ENCODE assay signal across 13 mouse cellular contexts in the genomic region with DNA sequence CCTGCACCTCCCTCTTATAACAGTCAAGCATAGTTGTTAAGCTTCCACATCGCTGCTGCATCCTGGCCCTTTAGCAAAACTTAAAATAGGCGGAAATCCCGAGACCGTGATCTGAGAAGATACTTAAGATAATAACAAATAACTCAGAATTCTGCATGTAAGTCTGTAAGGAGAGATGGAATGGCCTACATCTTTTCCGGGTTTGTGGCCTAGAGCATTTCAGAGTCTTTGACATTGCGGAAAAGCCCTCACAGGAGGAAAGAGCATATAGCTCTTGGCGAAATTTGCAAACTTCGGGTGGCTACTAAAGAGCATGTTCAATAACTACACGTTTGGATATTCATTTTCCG. TPM values are rescaled to one million over a fixed set of nuclear protein-coding genes. Genes with fewer than 3 reads are reported as not detected.
DNase-seq lines count a peak whose midpoint lies in the region; ATAC-seq lines count a peak whose summit lies in the region.
"Had no signal": no experiment of that assay in that cellular context is flagged by ENCODE, and none has a peak within 500 bp of the region (broad histone marks: within the 10 kb centered on the region; RNA-seq: fewer than 3 reads in every experiment).

No protein-coding gene starts in this region.

- WGBS in lung, embryonic 15.5 days = 3% methylated on average over 10 of the region's 10 CpGs
- WGBS in hindbrain, embryonic 14.5 days = 4% methylated on average over 10 of the region's 10 CpGs
- WGBS in neural tube, embryonic 15.5 days = 3% methylated on average over 10 of the region's 10 CpGs

- no peaks in the 10 kb centered on the region for H3K9me3 ChIP-seq in lung, embryonic 15.5 days
- H3K9me3 ChIP-seq in hindbrain, embryonic 14.5 days (ENCODE audit: control insufficient read depth, low read length) = no peaks in the 10 kb centered on the region
- H3K9me3 ChIP-seq in neural tube, embryonic 15.5 days (replicated peaks) = no peaks in the 10 kb centered on the region
- H3K9me3 ChIP-seq: liver, embryonic 13.5 days had no signal

- H3K4me2 ChIP-seq in lung, embryonic 15.5 days = peak overlapping the region; percentile 31; the same call in 1 of the 2 replicates
- 0 out of 2 replicates have a peak overlapping the region, but pooled peaks have one; percentile 41 for H3K4me2 ChIP-seq in hindbrain, embryonic 14.5 days (replicated peaks)
- H3K4me2 ChIP-seq in neural tube, embryonic 15.5 days = peak overlapping the region; percentile 47; the same call in 1 of the 2 replicates
- H3K4me2 ChIP-seq: liver, embryonic 13.5 days had no signal

- H3K4me3 ChIP-seq in lung, embryonic 15.5 days = no peak overlapping the region
- H3K4me3 ChIP-seq in hindbrain, embryonic 14.5 days (replicated peaks; ENCODE audit: low read length) = no peak overlapping the region
- no peak overlapping the region for H3K4me3 ChIP-seq in neural tube, embryonic 15.5 days (replicated peaks)
- H3K4me3 ChIP-seq: liver, embryonic 13.5 days had no signal

- DNase-seq in embryo, embryonic 11 days = peak; percentile 30
- DNase-seq in embryo, embryonic 10.5 days (ENCODE audit: low spot score) = no peak
- DNase-seq in lung, postnatal 4 days = no peak
- DNase-seq in hindbrain, embryonic 14.5 days (ENCODE audit: low spot score) = no peak
- DNase-seq in left cerebral cortex, adult 9 months (ENCODE audit: low spot score in 2 of 2) = no peak
- no peak for DNase-seq in left cerebral cortex, postnatal 36 days (ENCODE audit: low spot score in 2 of 2)
- DNase-seq: cerebellum, adult 11 months; heart, postnatal 36 days; liver, embryonic 13.5 days had no signal

- peaks cover 72% of the 10 kb centered on the region for H3K27me3 ChIP-seq in lung, embryonic 15.5 days
- H3K27me3 ChIP-seq in hindbrain, embryonic 14.5 days (ENCODE audit: control insufficient read depth, insufficient read depth, low read length) = peaks cover 85% of the 10 kb centered on the region
- H3K27me3 ChIP-seq in neural tube, embryonic 15.5 days (replicated peaks) = peaks cover 68% of the 10 kb centered on the region

- H3K36me3 ChIP-seq in lung, embryonic 15.5 days = no peaks in the 10 kb centered on the region
- no peaks in the 10 kb centered on the region for H3K36me3 ChIP-seq in hindbrain, embryonic 14.5 days (replicated peaks; ENCODE audit: control insufficient read depth, insufficient read depth)
- no peaks in the 10 kb centered on the region for H3K36me3 ChIP-seq in neural tube, embryonic 15.5 days
- H3K36me3 ChIP-seq: liver, embryonic 13.5 days had no signal

- H3K9ac ChIP-seq in lung, embryonic 15.5 days = no peak overlapping the region
- H3K9ac ChIP-seq in hindbrain, embryonic 14.5 days = no peak overlapping the region
- no peak overlapping the region for H3K9ac ChIP-seq in neural tube, embryonic 15.5 days (replicated peaks)
- H3K9ac ChIP-seq: liver, embryonic 13.5 days had no signal

- intact Hi-C loops in left cerebral cortex, postnatal 36 days (cut with DNase I) = loop anchor here (2.0 to 5.0 kb wide), 3 partner anchors 13 to 720 kb away; no protein-coding TSS in a partner anchor

- H3K4me1 ChIP-seq in lung, embryonic 15.5 days = peaks cover 10% of the 10 kb centered on the region; the same call in 1 of the 2 replicates
- no peaks in the 10 kb centered on the region for H3K4me1 ChIP-seq in hindbrain, embryonic 14.5 days (replicated peaks; ENCODE audit: control insufficient read depth, insufficient read depth, low read length)
- peaks cover 4% of the 10 kb centered on the region; the same call in 1 of the 2 replicates for H3K4me1 ChIP-seq in neural tube, embryonic 15.5 days
- H3K4me1 ChIP-seq: liver, embryonic 13.5 days had no signal

- no peak overlapping the region for H3K27ac ChIP-seq in lung, embryonic 15.5 days
- H3K27ac ChIP-seq in hindbrain, embryonic 14.5 days = no peak overlapping the region
- no peak overlapping the region for H3K27ac ChIP-seq in neural tube, embryonic 15.5 days (replicated peaks)
- H3K27ac ChIP-seq: liver, embryonic 13.5 days had no signal

- ATAC-seq in lung, embryonic 15.5 days (ENCODE audit: borderline replicate concordance, extremely low read depth, low FRiP score, low TSS enrichment) = no peak
- ATAC-seq in hindbrain, embryonic 14.5 days (ENCODE audit: low FRiP score) = no peak
- no peak for ATAC-seq in neural tube, embryonic 15.5 days (ENCODE audit: low FRiP score)

RNA-seq across cellular contexts. Expression of a gene that starts 7.0 kb away (rescaled TPM):
- polyA plus RNA-seq in lung, embryonic 15.5 days (2015; fragmentation: Nextera tagmentation; extraction: Ambion mirVana) = not detected in 2 replicates
- not detected in 2 replicates for polyA plus RNA-seq in hindbrain, embryonic 14.5 days (2014; fragmentation: Nextera tagmentation; extraction: Ambion mirVana)
- polyA plus RNA-seq in neural tube, embryonic 15.5 days (2015; fragmentation: Nextera tagmentation; extraction: Ambion mirVana) = not detected in 2 replicates
- total RNA-seq in left cerebral cortex, postnatal 36 days (2021) = 10 to 100 TPM in 1 of 2 experiments, 1 to 10 TPM in 1; 4.7 to 11.3 TPM
- total RNA-seq: adrenal gland, adult 2 months; heart, postnatal 36 days; MEL had no signal
- polyA plus RNA-seq: adrenal gland, adult 2 months; liver, embryonic 13.5 days had no signal

RNA-seq across cellular contexts. Expression of a gene that starts 9.6 kb away (rescaled TPM):
- polyA plus RNA-seq in lung, embryonic 15.5 days (2015; fragmentation: Nextera tagmentation; extraction: Ambion mirVana) = 0.14 and 0.26 TPM in 2 replicates
- polyA plus RNA-seq in hindbrain, embryonic 14.5 days (2014; fragmentation: Nextera tagmentation; extraction: Ambion mirVana) = not detected in 2 replicates
- polyA plus RNA-seq in neural tube, embryonic 15.5 days (2015; fragmentation: Nextera tagmentation; extraction: Ambion mirVana) = 0.36 TPM in 1 of 2 replicates, not detected in the other
- 100 to 1,000 TPM; 110 to 120 TPM for total RNA-seq in left cerebral cortex, postnatal 36 days (2021)
- total RNA-seq: adrenal gland, adult 2 months; heart, postnatal 36 days; MEL had no signal
- polyA plus RNA-seq: adrenal gland, adult 2 months had no signal
